Mouse (Mus musculus): ENCODE results near the gene Rpp25l.

DNA sequence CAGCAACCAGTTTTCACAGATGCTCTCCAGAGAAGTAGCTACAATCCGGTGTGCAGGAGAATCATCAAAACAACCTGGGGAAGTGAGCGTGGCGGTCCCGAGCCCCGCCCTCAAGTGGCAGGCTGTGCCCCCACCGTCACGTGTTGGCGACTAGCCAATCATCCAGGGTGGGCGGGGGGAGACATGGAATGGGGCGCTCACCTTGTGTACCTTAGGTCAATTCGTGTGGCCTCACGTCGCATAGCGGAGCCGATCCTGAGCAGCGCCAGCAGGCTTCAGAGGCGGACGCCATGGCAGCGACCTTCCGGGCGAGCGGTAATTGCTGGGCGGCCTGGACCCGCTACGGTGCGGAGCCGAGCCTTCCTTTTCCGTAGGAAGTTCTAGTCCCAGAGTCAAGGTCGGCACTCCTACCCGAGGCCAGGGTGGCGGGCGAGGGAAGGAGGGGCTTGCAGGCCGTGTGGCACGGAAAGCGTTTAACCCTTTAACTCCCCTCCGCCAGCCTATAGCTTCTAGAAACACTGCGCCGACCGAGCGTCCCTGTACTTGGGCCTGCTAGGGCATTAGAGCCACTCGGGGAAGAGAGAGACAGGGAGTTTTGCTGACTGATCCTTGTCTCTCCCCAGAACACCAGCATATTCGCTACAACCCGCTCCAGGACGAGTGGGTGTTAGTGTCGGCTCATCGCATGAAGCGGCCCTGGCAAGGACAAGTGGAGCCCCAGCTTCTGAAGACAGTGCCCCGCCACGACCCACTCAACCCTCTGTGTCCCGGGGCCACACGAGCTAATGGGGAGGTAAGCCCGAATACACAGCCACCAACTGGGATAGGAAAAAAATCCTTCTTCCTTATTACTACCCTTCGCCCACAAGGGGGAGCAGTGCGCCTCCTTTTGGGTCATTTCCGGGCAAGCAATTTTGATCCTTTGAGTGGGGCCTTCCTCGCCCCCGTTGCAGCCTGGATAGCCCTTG, 42.3 kb upstream of the Rpp25l start, which contains the start of gene Sigmar1:
- peak; percentile 51; the same call in 1 of the 2 replicates for TF ChIP-seq CTCF (IDR thresholded peaks at IDR 0.05; ENCODE audit: borderline replicate concordance, control insufficient read depth, extremely low read depth, insufficient read depth, low read length, poor library complexity)
- peak; percentile 86 for TF ChIP-seq POLR2A (IDR thresholded peaks at IDR 0.05; ENCODE audit: control insufficient read depth, extremely low read depth, insufficient read depth, low read length, poor library complexity)
